Mouse (Mus musculus): ENCODE results near the gene Cdh7.
"Not testable (repeated sequence)": the region's sequence is repeated elsewhere in the genome, so short reads cannot be mapped to it uniquely, and the experiment has no call there.

The Cdh7 gene

GRCm38 (mm10) chr1:109982064-109982808, at the start of gene Cdh7:
Gene Cdh7 (plus strand): TSS chr1:109982431.
- DNase-seq, result peak; percentile 92

GRCm38 (mm10) chr1:109932674-109933073, 49.6 kb upstream of the Cdh7 start:
- DNase-seq, result peak; percentile 96

GRCm38 (mm10) chr1:109948571-109948970, 33.7 kb upstream of the Cdh7 start:
- peak; percentile 89 for DNase-seq

- no peak for DNase-seq
These were observed 10.4 kb upstream of the Cdh7 start for GRCm38 (mm10) chr1:109971721-109972425.

GRCm38 (mm10) chr1:109972426-109973015, 9.7 kb upstream of the Cdh7 start:
- no peak for DNase-seq

- DNase-seq, result peak; percentile 85
These were observed 742 bp downstream of the Cdh7 start for GRCm38 (mm10) chr1:109982809-109983536.

- peak; percentile 78 for DNase-seq
These were observed 1.3 kb downstream of the Cdh7 start for GRCm38 (mm10) chr1:109983537-109983912.

GRCm38 (mm10) chr1:109984776-109985175, 2.5 kb downstream of the Cdh7 start:
- no peak for DNase-seq

- DNase-seq, result peak; percentile 80
These were observed 3.2 kb downstream of the Cdh7 start for GRCm38 (mm10) chr1:109985468-109985867.

GRCm38 (mm10) chr1:109989541-109989940, 7.3 kb downstream of the Cdh7 start:
- no peak for DNase-seq

GRCm38 (mm10) chr1:109993906-109994305, 11.7 kb downstream of the Cdh7 start:
- DNase-seq, result peak; percentile 81

GRCm38 (mm10) chr1:110004451-110004850, 22.2 kb downstream of the Cdh7 start:
- DNase-seq, result no peak

- no peak for DNase-seq
These were observed 22.8 kb downstream of the Cdh7 start for GRCm38 (mm10) chr1:110005038-110005437.

- DNase-seq, result peak; percentile 30
These were observed 29.9 kb downstream of the Cdh7 start for GRCm38 (mm10) chr1:110012153-110012552.

GRCm38 (mm10) chr1:110056317-110056716, 74.1 kb downstream of the Cdh7 start:
- no peak for DNase-seq

GRCm38 (mm10) chr1:110067405-110067804, 85.2 kb downstream of the Cdh7 start:
- DNase-seq, result no peak

GRCm38 (mm10) chr1:110078471-110078870, 96.2 kb downstream of the Cdh7 start:
- no peak for DNase-seq

GRCm38 (mm10) chr1:110118071-110118470, 135.8 kb downstream of the Cdh7 start:
- no peak for DNase-seq

GRCm38 (mm10) chr1:110118862-110119261, 136.6 kb downstream of the Cdh7 start:
- no peak for DNase-seq

- not testable (repeated sequence) for DNase-seq
These were observed 189.2 kb downstream of the Cdh7 start for GRCm38 (mm10) chr1:110171459-110171858.
